Mouse (Mus musculus) left cerebral cortex, postnatal 36 days (tissue): ENCODE results near the gene Magi2. TPM values are rescaled to one million over a fixed set of nuclear protein-coding genes. Genes with fewer than 3 reads are reported as not detected.

ENCODE experiments used
- DNase-seq, 2 experiments: peaks; one replicate each; pipeline ENCODE4 v3.0.0; 2021 to 2022; ENCODE audit warnings: low spot score in 2 of 2, mixed read lengths in 1 of 2
- intact Hi-C: fragments of 180-260 bp; cut with DNase I; formaldehyde crosslinking; loops from one replicate; pipeline ENCODE4 v1.15.1; 2025
- total RNA-seq, 2 experiments: library from RNA; stranded (reverse); gene quantifications; 2 replicates each; pipeline ENCODE4 v1.2.3; 2021

The Magi2 gene
- total RNA-seq, 2 experiments from 2014 or later = 121 to 141 TPM

GRCm38 (mm10) chr5:19906636-19907035 is 679.8 kb downstream of the Magi2 start:
- DNase-seq = no peak
- intact Hi-C loops = loop anchor here (10.0 kb wide), 1 partner anchor 392 kb away; no protein-coding TSS in a partner anchor

- DNase-seq = peak in 1 of 2 experiments; percentile 31
- intact Hi-C loops = loop anchor here (10.0 kb wide), 1 partner anchor 393 kb away; no protein-coding TSS in a partner anchor
Observed at GRCm38 (mm10) chr5:19907381-19907982, 680.6 kb downstream of the Magi2 start.

GRCm38 (mm10) chr5:19907983-19908705 is 681.3 kb downstream of the Magi2 start:
- intact Hi-C loops = loop anchor here (2.0 to 10.0 kb wide), 2 partner anchors 161 to 393 kb away; no protein-coding TSS in a partner anchor
- DNase-seq = peak; percentile 48 to 55

- intact Hi-C loops = loop anchor here (2.0 to 10.0 kb wide), 2 partner anchors 162 to 394 kb away; no protein-coding TSS in a partner anchor
- DNase-seq = peak in 1 of 2 experiments; percentile 23
Observed at GRCm38 (mm10) chr5:19908706-19909060, 681.8 kb downstream of the Magi2 start.

GRCm38 (mm10) chr5:19909071-19909470 is 682.2 kb downstream of the Magi2 start:
- intact Hi-C loops = loop anchor here (2.0 to 10.0 kb wide), 2 partner anchors 162 to 394 kb away; no protein-coding TSS in a partner anchor
- peak; percentile 69 for DNase-seq

- peak; percentile 51 to 54 for DNase-seq
Observed at GRCm38 (mm10) chr5:19909664-19910063, 682.8 kb downstream of the Magi2 start.

GRCm38 (mm10) chr5:19932102-19932501 is 705.3 kb downstream of the Magi2 start:
- intact Hi-C loops = no loop called here
- no peak for DNase-seq

More at GRCm38 (mm10) chr5:19909664-19910063, 682.8 kb downstream of the Magi2 start:
- intact Hi-C loops = loop anchor here (2.0 to 10.0 kb wide), 3 partner anchors 163 to 735 kb away; no protein-coding TSS in a partner anchor

GRCm38 (mm10) chr5:19933190-19933589 is 706.4 kb downstream of the Magi2 start:
- intact Hi-C loops = no loop called here
- no peak for DNase-seq

- intact Hi-C loops = no loop called here
- DNase-seq = no peak
Observed at GRCm38 (mm10) chr5:19951102-19951501, 724.3 kb downstream of the Magi2 start.

- intact Hi-C loops = no loop called here
Observed at GRCm38 (mm10) chr5:19964113-19964512, 737.3 kb downstream of the Magi2 start.

GRCm38 (mm10) chr5:19972736-19973135 is 745.9 kb downstream of the Magi2 start:
- no peak for DNase-seq
- intact Hi-C loops = no loop called here

More at GRCm38 (mm10) chr5:19964113-19964512, 737.3 kb downstream of the Magi2 start:
- no peak for DNase-seq

GRCm38 (mm10) chr5:19973852-19974251 is 747.0 kb downstream of the Magi2 start:
- no peak for DNase-seq
- intact Hi-C loops = no loop called here

- DNase-seq = no peak
- intact Hi-C loops = no loop called here
Observed at GRCm38 (mm10) chr5:19981518-19981917, 754.7 kb downstream of the Magi2 start.

- intact Hi-C loops = no loop called here
- no peak for DNase-seq
Observed at GRCm38 (mm10) chr5:19982031-19982430, 755.2 kb downstream of the Magi2 start.

- DNase-seq = no peak
Observed at GRCm38 (mm10) chr5:19999486-19999885, 772.6 kb downstream of the Magi2 start.

GRCm38 (mm10) chr5:19999912-20000311 is 773.1 kb downstream of the Magi2 start:
- intact Hi-C loops = no loop called here
- DNase-seq = no peak

More at GRCm38 (mm10) chr5:19999486-19999885, 772.6 kb downstream of the Magi2 start:
- intact Hi-C loops = no loop called here

GRCm38 (mm10) chr5:20006616-20007015 is 779.8 kb downstream of the Magi2 start:
- no peak for DNase-seq
- intact Hi-C loops = no loop called here

GRCm38 (mm10) chr5:20007246-20007645 is 780.4 kb downstream of the Magi2 start:
- intact Hi-C loops = no loop called here
- DNase-seq = no peak

GRCm38 (mm10) chr5:20010210-20010609 is 783.4 kb downstream of the Magi2 start:
- intact Hi-C loops = no loop called here
- DNase-seq = no peak

GRCm38 (mm10) chr5:20018063-20018462 is 791.2 kb downstream of the Magi2 start:
- intact Hi-C loops = no loop called here
- no peak for DNase-seq

- intact Hi-C loops = no loop called here
- no peak for DNase-seq
Observed at GRCm38 (mm10) chr5:20046649-20047048, 819.8 kb downstream of the Magi2 start.
